Mouse (Mus musculus): Measurements from ENCODE around the gene Ppm1b. TPM values are rescaled to one million over a fixed set of nuclear protein-coding genes. Genes with fewer than 3 reads are reported as not detected.
A peak's percentile ranks its signal among the peaks of the same experiment; 100 is the strongest.
"Not testable (repeated sequence)": the region's sequence is repeated elsewhere in the genome, so short reads cannot be mapped to it uniquely, and the experiment has no call there.

Gene Ppm1b
- 90.7 and 95.4 TPM in 2 replicates for polyA plus RNA-seq (2016; fragmentation: Nextera tagmentation; extraction: Ambion mirVana)

DNA sequence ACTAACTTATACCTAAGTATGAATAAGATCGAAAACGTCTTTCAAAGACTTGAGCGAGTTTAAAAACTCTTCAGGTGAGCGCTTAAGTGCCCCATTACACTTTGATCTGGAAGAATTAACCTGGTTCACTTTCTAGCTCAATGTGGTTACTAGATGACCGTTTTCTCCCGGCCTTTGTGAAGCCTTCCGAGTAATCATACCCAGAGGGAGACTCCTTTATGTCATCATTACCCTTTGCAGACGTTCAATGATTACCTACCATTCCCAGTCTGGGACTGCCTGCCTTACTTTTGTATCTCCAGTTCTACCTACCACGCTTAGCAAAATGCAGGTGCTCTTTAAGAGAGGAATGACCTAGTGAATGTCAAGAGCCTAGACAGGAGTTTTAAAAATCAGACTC, at the start of gene Ppm1b:
Ppm1b (plus strand) TSS at position 301 of the 400 bp plus-strand sequence.
- Histone ChIP-seq H3K27me3 (no peaks in the 10 kb centered on the region), H3K36me3 (no peaks in the 10 kb centered on the region), H3K27ac (peak within 1 kb of the TSS; percentile 92), H3K9me3 (no peaks in the 10 kb centered on the region), H3K4me3 (peak within 1 kb of the TSS; percentile 98), H3K4me2 (replicated peaks) (peak within 1 kb of the TSS; percentile 65), H3K9ac (peak within 1 kb of the TSS; percentile 50), H3K4me1 (peaks cover 16% of the 10 kb centered on the region)
- no peak for ATAC-seq (ENCODE audit: insufficient number of reproducible peaks, insufficient read depth, low FRiP score, low TSS enrichment)
- WGBS = 30% methylated on average over 9 of the region's 9 CpGs

GRCm38 (mm10) chr17:84921666-84922376, 34.7 kb upstream of the Ppm1b start:
- no peak overlapping the region for H3K4me3 ChIP-seq
- H3K27ac ChIP-seq = no peak overlapping the region
- no peak for ATAC-seq (ENCODE audit: insufficient number of reproducible peaks, insufficient read depth, low FRiP score, low TSS enrichment)
- H3K4me1 ChIP-seq = no peaks in the 10 kb centered on the region
- 89% methylated on average over 19 of the region's 19 CpGs for WGBS
- H3K27me3 ChIP-seq = no peaks in the 10 kb centered on the region
- no peaks in the 10 kb centered on the region for H3K9me3 ChIP-seq
- no peak overlapping the region for H3K9ac ChIP-seq
- H3K4me2 ChIP-seq (replicated peaks) = no peak overlapping the region
- H3K36me3 ChIP-seq = no peaks in the 10 kb centered on the region

DNA sequence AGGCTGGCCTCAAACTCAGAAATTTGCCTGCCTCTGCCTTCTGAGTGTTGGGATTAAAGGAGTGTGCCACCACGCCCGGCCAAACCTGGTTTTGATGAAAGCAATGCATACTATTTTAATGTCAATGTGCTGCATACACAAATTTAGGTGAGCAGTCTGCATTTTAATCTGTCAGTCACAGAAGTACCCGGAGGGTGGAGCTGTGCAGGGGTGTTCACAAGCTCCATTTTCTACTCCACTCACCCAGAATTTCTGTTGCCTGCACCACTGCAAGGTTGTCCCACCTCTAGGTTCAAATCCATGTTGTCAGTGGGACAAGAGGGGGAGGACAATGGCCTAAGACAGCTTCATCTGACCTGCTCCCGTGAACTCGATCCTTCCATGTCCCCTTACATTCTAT, 31.8 kb upstream of the Ppm1b start:
- ATAC-seq (ENCODE audit: insufficient number of reproducible peaks, insufficient read depth, low FRiP score, low TSS enrichment) = no peak
- WGBS = 88% methylated on average over 5 of the region's 5 CpGs
- Histone ChIP-seq H3K9ac (no peak overlapping the region), H3K4me3 (no peak overlapping the region), H3K27ac (no peak overlapping the region), H3K36me3 (no peaks in the 10 kb centered on the region), H3K27me3 (no peaks in the 10 kb centered on the region), H3K4me2 (replicated peaks) (no peak overlapping the region), H3K4me1 (no peaks in the 10 kb centered on the region), H3K9me3 (no peaks in the 10 kb centered on the region)

GRCm38 (mm10) chr17:84926233-84926632, 30.3 kb upstream of the Ppm1b start:
- H3K9ac ChIP-seq = no peak overlapping the region
- 48% methylated on average over 5 of the region's 5 CpGs for WGBS

GRCm38 (mm10) chr17:84927580-84927979, 29.0 kb upstream of the Ppm1b start:
- Histone ChIP-seq H3K4me1 (no peaks in the 10 kb centered on the region), H3K27ac (no peak overlapping the region), H3K4me3 (no peak overlapping the region), H3K9ac (no peak overlapping the region), H3K27me3 (no peaks in the 10 kb centered on the region), H3K36me3 (no peaks in the 10 kb centered on the region), H3K4me2 (replicated peaks) (no peak overlapping the region), H3K9me3 (no peaks in the 10 kb centered on the region)
- no peak for ATAC-seq (ENCODE audit: insufficient number of reproducible peaks, insufficient read depth, low FRiP score, low TSS enrichment)
- WGBS = 66% methylated on average over 5 of the region's 5 CpGs

More at GRCm38 (mm10) chr17:84926233-84926632, 30.3 kb upstream of the Ppm1b start:
- Histone ChIP-seq H3K4me2 (replicated peaks) (no peak overlapping the region), H3K27me3 (no peaks in the 10 kb centered on the region), H3K9me3 (no peaks in the 10 kb centered on the region), H3K4me3 (no peak overlapping the region), H3K4me1 (no peaks in the 10 kb centered on the region), H3K36me3 (no peaks in the 10 kb centered on the region), H3K27ac (no peak overlapping the region)
- no peak for ATAC-seq (ENCODE audit: insufficient number of reproducible peaks, insufficient read depth, low FRiP score, low TSS enrichment)

DNA sequence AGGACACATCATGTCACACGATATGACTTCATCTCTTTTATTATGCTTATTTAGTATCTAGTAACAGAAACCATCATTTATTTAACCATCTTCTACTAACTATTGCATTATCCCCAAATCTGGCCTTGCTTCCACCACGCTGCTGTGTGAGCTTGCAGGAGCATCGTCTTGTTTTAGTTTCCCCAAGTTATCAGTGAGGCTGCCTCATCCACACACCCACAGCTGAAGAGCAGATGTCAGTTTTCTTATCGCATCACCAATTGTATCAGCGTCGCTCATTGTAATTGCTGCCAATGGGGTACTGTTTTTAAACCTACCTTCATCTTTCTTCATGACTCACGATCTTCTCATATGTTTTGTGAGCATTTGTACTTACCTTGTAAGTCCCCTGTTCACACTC, 23.6 kb upstream of the Ppm1b start:
- WGBS = 94% methylated on average over 7 of the region's 7 CpGs
- Histone ChIP-seq H3K27me3 (no peaks in the 10 kb centered on the region), H3K4me2 (replicated peaks) (no peak overlapping the region), H3K36me3 (no peaks in the 10 kb centered on the region), H3K4me1 (0 out of 2 replicates have a peak, but pooled peaks cover 9% of the 10 kb centered on the region), H3K27ac (no peak overlapping the region), H3K4me3 (no peak overlapping the region), H3K9me3 (no peaks in the 10 kb centered on the region), H3K9ac (no peak overlapping the region)
- no peak for ATAC-seq (ENCODE audit: insufficient number of reproducible peaks, insufficient read depth, low FRiP score, low TSS enrichment)

GRCm38 (mm10) chr17:84933968-84934367, 22.6 kb upstream of the Ppm1b start:
- H3K27me3 ChIP-seq = no peaks in the 10 kb centered on the region
- no peaks in the 10 kb centered on the region for H3K9me3 ChIP-seq
- H3K9ac ChIP-seq = no peak overlapping the region
- 58% methylated on average over 5 of the region's 5 CpGs for WGBS
- H3K27ac ChIP-seq = no peak overlapping the region
- no peak overlapping the region for H3K4me3 ChIP-seq
- no peak overlapping the region for H3K4me2 ChIP-seq (replicated peaks)
- H3K4me1 ChIP-seq = 0 out of 2 replicates have a peak, but pooled peaks cover 9% of the 10 kb centered on the region
- H3K36me3 ChIP-seq = no peaks in the 10 kb centered on the region
- ATAC-seq (ENCODE audit: insufficient number of reproducible peaks, insufficient read depth, low FRiP score, low TSS enrichment) = no peak

- not testable (repeated sequence) for H3K4me1 ChIP-seq; H3K27me3 ChIP-seq; H3K4me2 ChIP-seq (replicated peaks); H3K27ac ChIP-seq; H3K36me3 ChIP-seq; H3K9ac ChIP-seq; ATAC-seq (ENCODE audit: insufficient number of reproducible peaks, insufficient read depth, low FRiP score, low TSS enrichment); H3K4me3 ChIP-seq; H3K9me3 ChIP-seq
- 51% methylated on average over 4 of the region's 4 CpGs for WGBS
Measured at GRCm38 (mm10) chr17:84935620-84936019, 20.9 kb upstream of the Ppm1b start.

- Histone ChIP-seq H3K4me3 (no peak overlapping the region), H3K4me2 (replicated peaks) (no peak overlapping the region), H3K27me3 (no peaks in the 10 kb centered on the region), H3K4me1 (0 out of 2 replicates have a peak, but pooled peaks cover 9% of the 10 kb centered on the region), H3K9ac (no peak overlapping the region), H3K27ac (no peak overlapping the region), H3K36me3 (no peaks in the 10 kb centered on the region), H3K9me3 (no peaks in the 10 kb centered on the region)
- ATAC-seq (ENCODE audit: insufficient number of reproducible peaks, insufficient read depth, low FRiP score, low TSS enrichment) = no peak
- 19% methylated on average over 9 of the region's 9 CpGs for WGBS
Measured at GRCm38 (mm10) chr17:84936301-84936700, 20.2 kb upstream of the Ppm1b start.

- no peaks in the 10 kb centered on the region for H3K9me3 ChIP-seq
- no peak overlapping the region for H3K4me3 ChIP-seq
- ATAC-seq (ENCODE audit: insufficient number of reproducible peaks, insufficient read depth, low FRiP score, low TSS enrichment) = no peak
- H3K9ac ChIP-seq = no peak overlapping the region
- no peak overlapping the region for H3K4me2 ChIP-seq (replicated peaks)
- H3K27ac ChIP-seq = no peak overlapping the region
- H3K27me3 ChIP-seq = no peaks in the 10 kb centered on the region
- H3K36me3 ChIP-seq = no peaks in the 10 kb centered on the region
- WGBS = 75% methylated on average over 5 of the region's 5 CpGs
- H3K4me1 ChIP-seq = 0 out of 2 replicates have a peak, but pooled peaks cover 9% of the 10 kb centered on the region
Measured at GRCm38 (mm10) chr17:84936809-84937208, 19.7 kb upstream of the Ppm1b start.

GRCm38 (mm10) chr17:84937220-84937619, 19.3 kb upstream of the Ppm1b start:
- Histone ChIP-seq H3K36me3 (no peaks in the 10 kb centered on the region), H3K9me3 (no peaks in the 10 kb centered on the region), H3K4me3 (no peak overlapping the region), H3K4me1 (0 out of 2 replicates have a peak, but pooled peaks cover 9% of the 10 kb centered on the region), H3K27ac (no peak overlapping the region), H3K9ac (no peak overlapping the region), H3K27me3 (no peaks in the 10 kb centered on the region), H3K4me2 (replicated peaks) (no peak overlapping the region)
- no peak for ATAC-seq (ENCODE audit: insufficient number of reproducible peaks, insufficient read depth, low FRiP score, low TSS enrichment)
- 86% methylated on average over 7 of the region's 7 CpGs for WGBS

DNA sequence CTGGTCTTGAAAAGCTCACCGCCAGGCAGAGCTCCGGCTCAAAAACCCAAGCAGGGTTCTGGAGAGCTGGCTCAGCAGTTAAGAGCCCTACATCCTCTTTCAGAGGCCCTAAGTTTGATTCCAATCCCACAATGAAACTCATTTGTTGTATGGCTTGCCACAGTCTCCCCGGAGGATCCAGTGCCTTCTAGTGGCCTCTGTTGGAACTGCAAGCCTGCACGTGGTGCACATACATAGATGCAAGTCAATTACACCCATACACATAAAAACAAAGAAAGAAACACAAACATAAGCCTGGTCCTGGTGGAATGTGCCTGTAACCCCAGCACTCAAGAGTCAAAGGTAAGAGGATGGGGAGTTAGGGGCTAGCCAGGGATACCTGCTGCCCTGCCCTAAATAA, 18.3 kb upstream of the Ppm1b start:
- 93% methylated on average over 4 of the region's 4 CpGs for WGBS
- Histone ChIP-seq H3K9ac (no peak overlapping the region), H3K9me3 (no peaks in the 10 kb centered on the region), H3K4me3 (no peak overlapping the region), H3K4me1 (0 out of 2 replicates have a peak, but pooled peaks cover 9% of the 10 kb centered on the region), H3K36me3 (no peaks in the 10 kb centered on the region), H3K27ac (no peak overlapping the region), H3K27me3 (no peaks in the 10 kb centered on the region), H3K4me2 (replicated peaks) (no peak overlapping the region)
- ATAC-seq (ENCODE audit: insufficient number of reproducible peaks, insufficient read depth, low FRiP score, low TSS enrichment) = no peak

Data from embryonic facial prominence, embryonic 12.5 days (tissue).